Mouse (Mus musculus): ENCODE measurements around the gene Cnnm3. TPM values are rescaled to one million over a fixed set of nuclear protein-coding genes. Genes with fewer than 3 reads are reported as not detected.
"Not testable (repeated sequence)": the region's sequence is repeated elsewhere in the genome, so short reads cannot be mapped to it uniquely, and the experiment has no call there.

Cnnm3 gene
- polyA plus RNA-seq, 1 experiment from 2014 or later, result 4.5 TPM

GRCm38 (mm10) chr1:36530485-36530884, 18.8 kb downstream of the Cnnm3 start:
- Histone ChIP-seq H3K4me3 (replicated peaks) (no peak overlapping the region), H3K4me1 (peaks cover 21% of the 10 kb centered on the region), H3K9ac (no peak overlapping the region), H3K9me3 (no peaks in the 10 kb centered on the region), H3K36me3 (replicated peaks) (peaks cover 20% of the 10 kb centered on the region), H3K27ac (peak overlapping the region; percentile 1; the same call in 1 of the 2 replicates), H3K27me3 (no peaks in the 10 kb centered on the region), H3K4me2 (no peak overlapping the region)
- no peak for ATAC-seq (ENCODE audit: low FRiP score)
- 75% methylated on average over 8 of the region's 8 CpGs for WGBS

GRCm38 (mm10) chr1:36530962-36531361, 19.3 kb downstream of the Cnnm3 start:
- ATAC-seq (ENCODE audit: low FRiP score), result no peak
- H3K4me2 ChIP-seq, result no peak overlapping the region
- H3K4me1 ChIP-seq, result peaks cover 21% of the 10 kb centered on the region
- H3K27me3 ChIP-seq, result no peaks in the 10 kb centered on the region
- 94% methylated on average over 7 of the region's 7 CpGs for WGBS
- H3K27ac ChIP-seq, result peak overlapping the region; percentile 1; the same call in 1 of the 2 replicates
- H3K9me3 ChIP-seq, result no peaks in the 10 kb centered on the region
- peaks cover 15% of the 10 kb centered on the region for H3K36me3 ChIP-seq (replicated peaks)
- no peak overlapping the region for H3K9ac ChIP-seq
- no peak overlapping the region for H3K4me3 ChIP-seq (replicated peaks)

GRCm38 (mm10) chr1:36531461-36531860, 19.8 kb downstream of the Cnnm3 start:
- no peaks in the 10 kb centered on the region for H3K9me3 ChIP-seq
- H3K9ac ChIP-seq, result no peak overlapping the region
- peaks cover 21% of the 10 kb centered on the region for H3K4me1 ChIP-seq
- H3K27ac ChIP-seq, result no peak overlapping the region
- no peaks in the 10 kb centered on the region for H3K27me3 ChIP-seq
- peaks cover 11% of the 10 kb centered on the region for H3K36me3 ChIP-seq (replicated peaks)
- WGBS, result 88% methylated on average over 12 of the region's 12 CpGs
- no peak overlapping the region for H3K4me3 ChIP-seq (replicated peaks)
- no peak for ATAC-seq (ENCODE audit: low FRiP score)
- no peak overlapping the region for H3K4me2 ChIP-seq

- Histone ChIP-seq H3K9me3 (no peaks in the 10 kb centered on the region), H3K27ac (no peak overlapping the region), H3K4me3 (replicated peaks) (no peak overlapping the region), H3K4me1 (peaks cover 11% of the 10 kb centered on the region), H3K36me3 (replicated peaks) (peaks cover 8% of the 10 kb centered on the region), H3K4me2 (no peak overlapping the region), H3K9ac (no peak overlapping the region), H3K27me3 (no peaks in the 10 kb centered on the region)
- 87% methylated on average over 6 of the region's 6 CpGs for WGBS
- ATAC-seq (ENCODE audit: low FRiP score), result no peak
Measured at GRCm38 (mm10) chr1:36533546-36533945, 21.9 kb downstream of the Cnnm3 start.

- peaks cover 8% of the 10 kb centered on the region; the same call in 1 of the 2 replicates for H3K4me1 ChIP-seq
- H3K4me2 ChIP-seq, result no peak overlapping the region
- WGBS, result 88% methylated on average over 6 of the region's 6 CpGs
- peaks cover 17% of the 10 kb centered on the region for H3K36me3 ChIP-seq (replicated peaks)
- no peak overlapping the region for H3K27ac ChIP-seq
- H3K4me3 ChIP-seq (replicated peaks), result no peak overlapping the region
- H3K9me3 ChIP-seq, result no peaks in the 10 kb centered on the region
- ATAC-seq (ENCODE audit: low FRiP score), result no peak
- H3K9ac ChIP-seq, result no peak overlapping the region
- no peaks in the 10 kb centered on the region for H3K27me3 ChIP-seq
Measured at GRCm38 (mm10) chr1:36534595-36535058, 23.0 kb downstream of the Cnnm3 start.

GRCm38 (mm10) chr1:36535477-36536396, 24.1 kb downstream of the Cnnm3 start:
- Histone ChIP-seq H3K27me3 (no peaks in the 10 kb centered on the region), H3K4me1 (peaks cover 4% of the 10 kb centered on the region; the same call in 1 of the 2 replicates), H3K4me2 (no peak overlapping the region), H3K4me3 (replicated peaks) (no peak overlapping the region), H3K9me3 (no peaks in the 10 kb centered on the region), H3K36me3 (replicated peaks) (peaks cover 27% of the 10 kb centered on the region), H3K9ac (no peak overlapping the region), H3K27ac (no peak overlapping the region)
- no peak for ATAC-seq (ENCODE audit: low FRiP score)
- WGBS, result 84% methylated on average over 11 of the region's 11 CpGs

- H3K36me3 ChIP-seq (replicated peaks), result peaks cover 27% of the 10 kb centered on the region
- H3K4me2 ChIP-seq, result no peak overlapping the region
- no peak overlapping the region for H3K9ac ChIP-seq
- H3K4me3 ChIP-seq (replicated peaks), result no peak overlapping the region
- H3K4me1 ChIP-seq, result peaks cover 4% of the 10 kb centered on the region; the same call in 1 of the 2 replicates
- ATAC-seq (ENCODE audit: low FRiP score), result no peak
- no peaks in the 10 kb centered on the region for H3K9me3 ChIP-seq
- WGBS, result 85% methylated on average over 8 of the region's 8 CpGs
- no peaks in the 10 kb centered on the region for H3K27me3 ChIP-seq
- H3K27ac ChIP-seq, result no peak overlapping the region
Measured at GRCm38 (mm10) chr1:36536397-36536728, 24.7 kb downstream of the Cnnm3 start.

- not testable (repeated sequence) for H3K4me2 ChIP-seq; H3K4me3 ChIP-seq (replicated peaks); H3K4me1 ChIP-seq; ATAC-seq (ENCODE audit: low FRiP score); H3K9me3 ChIP-seq; H3K27me3 ChIP-seq; H3K9ac ChIP-seq
- Histone ChIP-seq H3K36me3 (replicated peaks) (peaks cover 31% of the 10 kb centered on the region), H3K27ac (peak within 1 kb of the TSS; percentile 66)
- WGBS, result 96% methylated on average over 9 of the region's 9 CpGs
Measured at GRCm38 (mm10) chr1:36536783-36537182, 25.1 kb downstream of the Cnnm3 start, which contains the start of gene Ankrd23. TSS of gene Ankrd23 (minus strand) at chr1:36536883.

GRCm38 (mm10) chr1:36538727-36539126, 27.1 kb downstream of the Cnnm3 start:
- ATAC-seq (ENCODE audit: low FRiP score), result no peak
- H3K36me3 ChIP-seq (replicated peaks), result peaks cover 34% of the 10 kb centered on the region

GRCm38 (mm10) chr1:36539186-36539585, 27.5 kb downstream of the Cnnm3 start, which contains the start of gene Gm42417:
TSS of gene Gm42417 (minus strand) at chr1:36539429.
- Histone ChIP-seq H3K9ac (no peak within 1 kb of the TSS), H3K4me2 (no peak within 1 kb of the TSS), H3K4me3 (replicated peaks) (no peak within 1 kb of the TSS), H3K9me3 (no peaks in the 10 kb centered on the region), H3K27me3 (no peaks in the 10 kb centered on the region), H3K4me1 (peaks cover 4% of the 10 kb centered on the region; the same call in 1 of the 2 replicates), H3K27ac (no peak within 1 kb of the TSS), H3K36me3 (replicated peaks) (peaks cover 34% of the 10 kb centered on the region)
- no peak for ATAC-seq (ENCODE audit: low FRiP score)
- 85% methylated on average over 9 of the region's 9 CpGs for WGBS

More at GRCm38 (mm10) chr1:36538727-36539126, 27.1 kb downstream of the Cnnm3 start:
- Histone ChIP-seq H3K4me2 (no peak overlapping the region), H3K4me1 (peaks cover 4% of the 10 kb centered on the region; the same call in 1 of the 2 replicates), H3K27me3 (no peaks in the 10 kb centered on the region), H3K9ac (no peak overlapping the region), H3K27ac (no peak overlapping the region), H3K4me3 (replicated peaks) (no peak overlapping the region), H3K9me3 (no peaks in the 10 kb centered on the region)
- 88% methylated on average over 4 of the region's 4 CpGs for WGBS

- no peak for ATAC-seq (ENCODE audit: low FRiP score)
- peaks cover 34% of the 10 kb centered on the region for H3K36me3 ChIP-seq (replicated peaks)
- no peaks in the 10 kb centered on the region for H3K9me3 ChIP-seq
- H3K9ac ChIP-seq, result no peak overlapping the region
- no peaks in the 10 kb centered on the region for H3K27me3 ChIP-seq
- WGBS, result 90% methylated on average over 11 of the region's 11 CpGs
- no peak overlapping the region for H3K4me3 ChIP-seq (replicated peaks)
- no peak overlapping the region for H3K27ac ChIP-seq
- H3K4me1 ChIP-seq, result peaks cover 4% of the 10 kb centered on the region; the same call in 1 of the 2 replicates
- no peak overlapping the region for H3K4me2 ChIP-seq
Measured at GRCm38 (mm10) chr1:36540132-36540531, 28.5 kb downstream of the Cnnm3 start.

GRCm38 (mm10) chr1:36540807-36541206, 29.1 kb downstream of the Cnnm3 start:
- no peak overlapping the region for H3K27ac ChIP-seq
- peaks cover 34% of the 10 kb centered on the region for H3K36me3 ChIP-seq (replicated peaks)
- ATAC-seq (ENCODE audit: low FRiP score), result no peak
- H3K27me3 ChIP-seq, result no peaks in the 10 kb centered on the region
- no peak overlapping the region for H3K4me2 ChIP-seq
- H3K9ac ChIP-seq, result no peak overlapping the region
- 96% methylated on average over 12 of the region's 12 CpGs for WGBS
- no peak overlapping the region for H3K4me3 ChIP-seq (replicated peaks)
- no peaks in the 10 kb centered on the region for H3K9me3 ChIP-seq
- peaks cover 8% of the 10 kb centered on the region; the same call in 1 of the 2 replicates for H3K4me1 ChIP-seq

Measured in forebrain, embryonic 12.5 days (tissue).